Mouse (Mus musculus): Measurements from ENCODE around the gene Pkn3. TPM values are rescaled to one million over a fixed set of nuclear protein-coding genes. Genes with fewer than 3 reads are reported as not detected.

Gene Pkn3
- total and polyA plus RNA-seq, 3 experiments = 8.8 to 13.6 (median 10.4) TPM

DNA sequence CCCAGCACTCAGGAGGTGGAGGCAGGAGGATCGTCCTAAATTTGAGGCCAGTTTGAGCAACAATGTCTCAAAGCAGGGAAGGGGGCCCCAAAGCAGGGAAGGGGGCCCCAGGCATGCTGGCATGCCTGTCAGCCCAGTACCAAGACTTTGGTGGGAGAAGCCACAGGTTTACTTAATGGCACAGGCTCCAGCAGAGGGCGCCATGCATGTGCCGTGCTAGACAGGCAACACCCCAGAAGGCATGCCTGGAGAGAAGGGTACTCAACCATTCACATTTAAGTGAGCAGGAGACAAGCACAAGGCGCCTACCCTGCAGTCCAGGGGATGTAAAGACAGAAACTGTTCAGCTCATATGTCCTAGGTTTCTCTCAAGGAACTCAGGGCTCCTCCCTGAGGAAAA, 35.0 kb upstream of the Pkn3 start:
- no peak overlapping the region for H3K4me3 ChIP-seq
- WGBS = 11% methylated on average over 4 of the region's 4 CpGs
- H3K36me3 ChIP-seq (ENCODE audit: control insufficient read depth, insufficient read depth, low read length) = no peaks in the 10 kb centered on the region
- peaks cover 2% of the 10 kb centered on the region; the same call in 1 of the 2 replicates for H3K4me1 ChIP-seq (ENCODE audit: control insufficient read depth, insufficient read depth, low read length)
- no peak for TF ChIP-seq EP300 (IDR thresholded peaks at IDR 0.05; ENCODE audit: insufficient read depth, low read depth, low read length)
- peak; percentile 82 for TF ChIP-seq CTCF (IDR thresholded peaks at IDR 0.05)
- intact Hi-C loops (cut with DNase I) = loop anchor here (2.0 to 5.0 kb wide), 2 partner anchors 54 to 120 kb away; no protein-coding TSS in a partner anchor
- H3K27me3 ChIP-seq (ENCODE audit: control insufficient read depth, insufficient read depth, low read length) = no peaks in the 10 kb centered on the region
- H3K9ac ChIP-seq (ENCODE audit: low read depth, low read length) = no peak overlapping the region
- no peak overlapping the region for H3K27ac ChIP-seq
- peak; percentile 70 to 84 for DNase-seq
- no peaks in the 10 kb centered on the region for H3K79me2 ChIP-seq (replicated peaks; ENCODE audit: control insufficient read depth, insufficient read depth, low read length)

GRCm38 (mm10) chr2:30044550-30044949, 32.9 kb upstream of the Pkn3 start:
- Histone ChIP-seq H3K4me3 (no peak overlapping the region), H3K79me2 (replicated peaks; ENCODE audit: control insufficient read depth, insufficient read depth, low read length) (no peaks in the 10 kb centered on the region), H3K9ac (ENCODE audit: low read depth, low read length) (no peak overlapping the region), H3K36me3 (ENCODE audit: control insufficient read depth, insufficient read depth, low read length) (no peaks in the 10 kb centered on the region), H3K27ac (no peak overlapping the region), H3K4me1 (ENCODE audit: control insufficient read depth, insufficient read depth, low read length) (peaks cover 2% of the 10 kb centered on the region; the same call in 1 of the 2 replicates), H3K27me3 (ENCODE audit: control insufficient read depth, insufficient read depth, low read length) (no peaks in the 10 kb centered on the region)
- DNase-seq = no peak
- intact Hi-C loops (cut with DNase I) = loop anchor here (5.0 kb wide), 1 partner anchor 118 kb away; no protein-coding TSS in a partner anchor
- TF ChIP-seq EP300 (IDR thresholded peaks at IDR 0.05; ENCODE audit: insufficient read depth, low read depth, low read length) = no peak
- TF ChIP-seq CTCF (IDR thresholded peaks at IDR 0.05) = no peak
- WGBS = 91% methylated on average over 5 of the region's 5 CpGs

DNA sequence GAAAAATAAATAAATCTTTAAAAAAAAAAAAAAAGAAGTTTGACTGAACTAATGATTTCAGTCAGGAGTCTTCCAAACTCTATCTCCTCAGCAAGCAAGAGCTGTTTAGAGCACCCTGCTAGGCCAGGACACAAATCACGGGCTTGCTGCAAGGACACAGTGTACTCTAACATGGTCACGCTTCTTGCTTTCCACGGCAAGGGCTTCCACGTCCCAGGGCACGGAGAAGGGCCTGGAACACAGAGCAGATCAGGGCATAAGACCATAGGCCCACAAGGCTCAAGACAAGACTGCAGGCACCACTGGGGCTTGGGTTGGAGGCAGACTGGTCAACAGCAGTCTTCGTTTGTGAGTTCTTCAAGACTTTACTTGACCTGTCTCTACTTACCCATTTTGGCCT, 30.4 kb upstream of the Pkn3 start:
- Histone ChIP-seq H3K4me3 (no peak overlapping the region), H3K4me1 (ENCODE audit: control insufficient read depth, insufficient read depth, low read length) (peaks cover 2% of the 10 kb centered on the region; the same call in 1 of the 2 replicates), H3K27ac (no peak overlapping the region), H3K79me2 (replicated peaks; ENCODE audit: control insufficient read depth, insufficient read depth, low read length) (no peaks in the 10 kb centered on the region), H3K27me3 (ENCODE audit: control insufficient read depth, insufficient read depth, low read length) (no peaks in the 10 kb centered on the region), H3K9ac (ENCODE audit: low read depth, low read length) (no peak overlapping the region), H3K36me3 (ENCODE audit: control insufficient read depth, insufficient read depth, low read length) (no peaks in the 10 kb centered on the region)
- no peak for DNase-seq
- WGBS = 96% methylated on average over 6 of the region's 6 CpGs
- TF ChIP-seq POLR2A (IDR thresholded peaks at IDR 0.05; ENCODE audit: insufficient read depth, low read depth, low read length) (no peak), CTCF (IDR thresholded peaks at IDR 0.05) (no peak), EP300 (IDR thresholded peaks at IDR 0.05; ENCODE audit: insufficient read depth, low read depth, low read length) (no peak)
- intact Hi-C loops (cut with DNase I) = no loop called here

- Histone ChIP-seq H3K79me2 (replicated peaks; ENCODE audit: control insufficient read depth, insufficient read depth, low read length) (no peaks in the 10 kb centered on the region), H3K4me1 (ENCODE audit: control insufficient read depth, insufficient read depth, low read length) (no peaks in the 10 kb centered on the region), H3K9ac (ENCODE audit: low read depth, low read length) (no peak overlapping the region; the same call in 1 of the 2 replicates), H3K4me3 (peak overlapping the region; percentile 67), H3K27ac (no peak overlapping the region), H3K27me3 (ENCODE audit: control insufficient read depth, insufficient read depth, low read length) (no peaks in the 10 kb centered on the region), H3K36me3 (ENCODE audit: control insufficient read depth, insufficient read depth, low read length) (no peaks in the 10 kb centered on the region)
- intact Hi-C loops (cut with DNase I) = loop anchor here (2.0 kb wide), 1 partner anchor 19 kb away; no protein-coding TSS in a partner anchor
- no peak for TF ChIP-seq POLR2A (IDR thresholded peaks at IDR 0.05; ENCODE audit: insufficient read depth, low read depth, low read length)
- no peak for TF ChIP-seq EP300 (IDR thresholded peaks at IDR 0.05; ENCODE audit: insufficient read depth, low read depth, low read length)
- TF ChIP-seq CTCF (IDR thresholded peaks at IDR 0.05) = no peak
- WGBS = 50% methylated on average over 11 of the region's 11 CpGs
- DNase-seq = no peak
Observed at GRCm38 (mm10) chr2:30048101-30048501, 29.4 kb upstream of the Pkn3 start.

DNA sequence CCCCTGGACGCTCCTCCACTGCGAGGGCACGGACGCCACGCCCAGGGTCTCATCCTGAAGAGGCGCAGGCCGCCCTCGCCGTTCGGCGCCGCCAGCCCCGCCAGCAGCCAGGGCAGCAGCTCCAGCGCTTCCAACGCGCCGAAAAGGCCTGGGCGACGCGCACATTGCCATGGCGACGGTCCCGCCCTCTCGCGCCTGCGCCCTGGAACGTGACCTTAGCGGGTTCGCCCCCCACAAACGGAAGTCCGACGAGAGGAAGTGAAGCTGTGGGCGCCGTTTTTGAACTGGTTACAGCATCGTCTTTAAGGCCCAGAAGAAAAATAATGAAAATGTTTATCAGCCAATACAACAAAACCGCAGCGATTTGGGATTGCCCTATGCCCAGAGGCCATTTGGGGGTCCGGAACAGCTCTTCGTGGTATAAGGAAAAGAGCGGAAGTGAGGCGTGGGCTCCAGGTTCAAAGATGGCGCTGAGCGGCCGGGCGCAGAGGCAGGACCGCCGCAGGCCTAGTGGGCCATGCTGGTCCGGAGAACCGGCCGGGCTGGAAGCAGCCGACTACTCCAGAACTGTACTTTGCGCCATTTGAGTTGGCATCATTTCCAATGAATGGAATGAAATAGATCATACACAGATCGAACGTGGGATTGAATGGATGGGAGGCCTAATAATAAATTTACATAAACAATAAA, 28.6 kb upstream of the Pkn3 start, which contains the start of gene Wdr34:
TSS of gene Wdr34 (minus strand) at position 183 of the 690 bp plus-strand sequence.
- WGBS = 1% methylated on average over 54 of the region's 54 CpGs
- intact Hi-C loops (cut with DNase I) = loop anchor here (2.0 kb wide), 1 partner anchor 18 kb away; no protein-coding TSS in a partner anchor
- Histone ChIP-seq H3K9ac (ENCODE audit: low read depth, low read length) (peak within 1 kb of the TSS; percentile 78), H3K27ac (peak within 1 kb of the TSS; percentile 99), H3K27me3 (ENCODE audit: control insufficient read depth, insufficient read depth, low read length) (no peaks in the 10 kb centered on the region), H3K36me3 (ENCODE audit: control insufficient read depth, insufficient read depth, low read length) (no peaks in the 10 kb centered on the region), H3K4me1 (ENCODE audit: control insufficient read depth, insufficient read depth, low read length) (no peaks in the 10 kb centered on the region), H3K4me3 (peak within 1 kb of the TSS; percentile 67), H3K79me2 (replicated peaks; ENCODE audit: control insufficient read depth, insufficient read depth, low read length) (no peaks in the 10 kb centered on the region)
- TF ChIP-seq CTCF (IDR thresholded peaks at IDR 0.05) (0 out of 2 replicates have a peak, but pooled peaks have one; percentile 7), POLR2A (IDR thresholded peaks at IDR 0.05; ENCODE audit: insufficient read depth, low read depth, low read length) (peak; percentile 55), EP300 (IDR thresholded peaks at IDR 0.05; ENCODE audit: insufficient read depth, low read depth, low read length) (no peak)
- peak; percentile 98 to 99 for DNase-seq

DNA sequence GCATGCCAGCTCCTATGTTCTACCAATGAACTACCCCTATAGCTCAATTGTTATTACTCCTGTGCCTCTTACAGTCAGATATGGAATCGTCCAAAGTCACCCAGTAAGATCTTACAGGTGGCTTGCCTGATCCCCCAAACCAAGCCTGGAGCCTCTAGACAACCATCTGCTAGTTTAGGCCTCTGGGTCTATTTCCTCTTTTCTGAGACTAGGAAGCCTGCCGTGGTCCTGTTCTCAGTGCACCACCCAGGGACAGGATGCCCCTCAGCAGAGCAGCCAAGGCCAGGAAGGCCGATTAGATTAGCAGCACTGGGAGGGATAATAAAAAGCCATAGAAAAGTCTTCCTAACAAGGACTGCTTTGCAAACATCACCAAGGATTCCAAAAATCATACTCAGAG, 27.7 kb upstream of the Pkn3 start:
- H3K4me1 ChIP-seq (ENCODE audit: control insufficient read depth, insufficient read depth, low read length) = no peaks in the 10 kb centered on the region
- H3K27ac ChIP-seq = no peak overlapping the region
- no peaks in the 10 kb centered on the region for H3K79me2 ChIP-seq (replicated peaks; ENCODE audit: control insufficient read depth, insufficient read depth, low read length)
- WGBS = 44% methylated on average over 3 of the region's 3 CpGs
- TF ChIP-seq CTCF (IDR thresholded peaks at IDR 0.05) (no peak), POLR2A (IDR thresholded peaks at IDR 0.05; ENCODE audit: insufficient read depth, low read depth, low read length) (no peak)
- H3K36me3 ChIP-seq (ENCODE audit: control insufficient read depth, insufficient read depth, low read length) = no peaks in the 10 kb centered on the region
- intact Hi-C loops (cut with DNase I) = loop anchor here (2.0 kb wide), 1 partner anchor 17 kb away; no protein-coding TSS in a partner anchor
- DNase-seq = no peak
- no peaks in the 10 kb centered on the region for H3K27me3 ChIP-seq (ENCODE audit: control insufficient read depth, insufficient read depth, low read length)
- no peak overlapping the region for H3K4me3 ChIP-seq
- H3K9ac ChIP-seq (ENCODE audit: low read depth, low read length) = no peak overlapping the region

Measured in heart, adult 2 months (tissue).